Mouse (Mus musculus) heart, postnatal 0 days (tissue): ENCODE measurements around the gene Slc2a2.

Experiments
- CTCF ChIP-seq: IDR thresholded peaks from 2 replicates; pipeline ENCODE4 v1.5.1; 2016; ENCODE audit warnings: antibody characterized with exemption, control low read depth, low read depth
- EP300 ChIP-seq: IDR thresholded peaks from 2 replicates; pipeline ENCODE4 v1.6.1; 2016; ENCODE audit warnings: antibody characterized with exemption, low read depth

GRCm38 (mm10) chr3:28682411-28682810 is 15.3 kb upstream of the Slc2a2 start:
- TF ChIP-seq CTCF = no peak
- no peak for TF ChIP-seq EP300
